Mouse (Mus musculus): ENCODE measurements around the gene Cyp2c68. TPM values are rescaled to one million over a fixed set of nuclear protein-coding genes. Genes with fewer than 3 reads are reported as not detected.
A peak's percentile ranks its signal among the peaks of the same experiment; 100 is the strongest.
"Not testable (repeated sequence)": the region's sequence is repeated elsewhere in the genome, so short reads cannot be mapped to it uniquely, and the experiment has no call there.

The Cyp2c68 gene
- 152 and 163 TPM in 2 replicates for polyA plus RNA-seq (2015; fragmentation: Nextera tagmentation; extraction: Ambion mirVana)

DNA sequence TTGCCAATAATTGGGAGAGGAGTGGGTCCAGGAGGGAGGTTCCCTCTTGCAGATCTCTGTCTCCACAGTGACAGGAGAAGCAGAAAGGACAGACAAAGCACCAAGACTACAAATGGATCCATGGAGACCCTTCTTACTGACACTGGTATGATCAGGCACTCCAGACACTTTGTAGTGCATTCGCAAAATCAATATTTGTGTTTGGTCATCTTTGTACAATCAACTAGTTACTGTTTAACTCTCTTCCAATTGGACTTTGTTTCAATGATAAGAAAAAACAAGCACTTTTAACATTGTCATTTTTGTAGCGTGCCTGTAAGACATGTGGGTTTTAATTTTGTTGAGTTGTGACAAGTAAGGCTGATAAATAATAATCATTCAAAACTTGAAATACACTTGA, at the start of gene Cyp2c68:
Gene Cyp2c68 (minus strand): TSS at position 135 of the 400 bp plus-strand sequence.
- ATAC-seq (ENCODE audit: insufficient read depth): peak; percentile 62; the same call in 1 of the 2 replicates
- no peaks in the 10 kb centered on the region for H3K27me3 ChIP-seq
- H3K27ac ChIP-seq (replicated peaks): no peak within 1 kb of the TSS
- no peak within 1 kb of the TSS for H3K9ac ChIP-seq
- WGBS (ENCODE audit: insufficient replicate concordance): 45% methylated on average over 2 of the region's 2 CpGs
- no peaks in the 10 kb centered on the region for H3K9me3 ChIP-seq (replicated peaks)
- peak within 1 kb of the TSS; percentile 27 for H3K4me3 ChIP-seq (replicated peaks)
- no peaks in the 10 kb centered on the region for H3K4me1 ChIP-seq (replicated peaks)
- H3K36me3 ChIP-seq (replicated peaks): no peaks in the 10 kb centered on the region
- no peak within 1 kb of the TSS for H3K4me2 ChIP-seq

DNA sequence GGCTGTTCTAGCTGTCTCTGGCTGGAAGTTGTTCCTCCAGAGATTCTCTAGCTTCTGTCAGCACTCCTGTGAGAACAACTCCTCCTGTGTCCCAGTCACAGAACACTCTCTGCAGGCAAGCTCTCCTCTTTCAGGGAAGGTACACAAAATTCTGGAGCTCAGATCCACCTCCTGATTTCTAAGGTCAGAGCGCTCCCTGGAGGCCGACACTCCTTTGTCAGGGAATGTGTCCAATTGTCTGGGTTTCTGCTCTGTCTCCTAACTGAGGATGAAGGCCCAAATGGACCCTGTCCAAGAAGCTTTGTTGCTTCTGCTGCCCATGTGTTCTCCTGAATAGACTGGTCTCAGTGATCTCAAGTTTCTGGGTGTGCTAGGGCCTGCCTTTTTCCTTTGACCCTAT, 44.6 kb upstream of the Cyp2c68 start:
- not testable (repeated sequence) for H3K9me3 ChIP-seq (replicated peaks); H3K4me3 ChIP-seq (replicated peaks); ATAC-seq (ENCODE audit: insufficient read depth); H3K9ac ChIP-seq; H3K4me1 ChIP-seq (replicated peaks); H3K27me3 ChIP-seq; H3K36me3 ChIP-seq (replicated peaks); H3K27ac ChIP-seq (replicated peaks); H3K4me2 ChIP-seq
- WGBS (ENCODE audit: insufficient replicate concordance): 56% methylated on average over 2 of the region's 2 CpGs

- Histone ChIP-seq H3K9ac (no peak overlapping the region), H3K4me3 (replicated peaks) (no peak overlapping the region), H3K4me2 (no peak overlapping the region), H3K4me1 (replicated peaks) (no peaks in the 10 kb centered on the region), H3K36me3 (replicated peaks) (no peaks in the 10 kb centered on the region), H3K27ac (replicated peaks) (no peak overlapping the region), H3K9me3 (replicated peaks) (no peaks in the 10 kb centered on the region), H3K27me3 (no peaks in the 10 kb centered on the region)
- WGBS (ENCODE audit: insufficient replicate concordance): 26% methylated on average over 1 of the region's 1 CpGs
- ATAC-seq (ENCODE audit: insufficient read depth): no peak
Observed at GRCm38 (mm10) chr19:39745357-39745756, 4.5 kb upstream of the Cyp2c68 start.

- H3K27ac ChIP-seq (replicated peaks); ATAC-seq (ENCODE audit: insufficient read depth); H3K36me3 ChIP-seq (replicated peaks); H3K9ac ChIP-seq; H3K9me3 ChIP-seq (replicated peaks); H3K4me1 ChIP-seq (replicated peaks); H3K27me3 ChIP-seq; H3K4me3 ChIP-seq (replicated peaks); H3K4me2 ChIP-seq: not testable (repeated sequence)
- 41% methylated on average over 1 of the region's 1 CpGs for whole genome bisulfite sequencing (ENCODE audit: insufficient replicate concordance)
Observed at GRCm38 (mm10) chr19:39744361-39744760, 3.5 kb upstream of the Cyp2c68 start.

GRCm38 (mm10) chr19:39711116-39711515, 29.7 kb downstream of the Cyp2c68 start:
- not testable (repeated sequence) for H3K27me3 ChIP-seq; H3K36me3 ChIP-seq (replicated peaks); H3K4me1 ChIP-seq (replicated peaks); H3K27ac ChIP-seq (replicated peaks); H3K9ac ChIP-seq; H3K4me3 ChIP-seq (replicated peaks); ATAC-seq (ENCODE audit: insufficient read depth); H3K4me2 ChIP-seq; H3K9me3 ChIP-seq (replicated peaks)
- 64% methylated on average over 2 of the region's 2 CpGs for WGBS (ENCODE audit: insufficient replicate concordance)

GRCm38 (mm10) chr19:39665650-39666049, 75.2 kb downstream of the Cyp2c68 start:
- not testable (repeated sequence) for ATAC-seq (ENCODE audit: insufficient read depth)

DNA sequence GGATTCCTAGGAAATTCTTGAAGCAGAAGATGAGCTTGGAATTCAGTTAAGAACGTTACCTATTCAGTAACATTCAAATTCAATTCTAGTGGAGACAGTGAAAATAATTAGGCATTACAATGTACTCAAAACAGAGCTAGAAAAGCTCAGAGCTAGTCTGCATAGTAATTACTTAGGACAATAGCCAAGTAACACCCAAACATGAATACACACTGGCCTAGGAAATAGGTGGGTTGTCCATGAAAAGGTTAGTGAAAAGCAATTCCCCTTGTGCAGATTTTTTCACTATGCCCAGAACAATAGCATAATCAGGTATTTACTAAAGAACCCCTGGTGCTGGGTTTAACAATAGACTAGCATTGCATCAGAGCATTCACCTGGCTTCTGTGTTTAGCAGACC, 88.5 kb downstream of the Cyp2c68 start:
- no peak overlapping the region for H3K27ac ChIP-seq (replicated peaks)
- WGBS (ENCODE audit: insufficient replicate concordance): 25% methylated on average over 1 of the region's 1 CpGs
- no peak overlapping the region for H3K9ac ChIP-seq
- H3K4me3 ChIP-seq (replicated peaks): no peak overlapping the region
- H3K9me3 ChIP-seq (replicated peaks): 0 out of 2 replicates have a peak, but pooled peaks cover 2% of the 10 kb centered on the region
- no peaks in the 10 kb centered on the region for H3K36me3 ChIP-seq (replicated peaks)
- H3K4me2 ChIP-seq: no peak overlapping the region
- H3K4me1 ChIP-seq (replicated peaks): no peaks in the 10 kb centered on the region
- no peak for ATAC-seq (ENCODE audit: insufficient read depth)
- H3K27me3 ChIP-seq: no peaks in the 10 kb centered on the region

More at GRCm38 (mm10) chr19:39665650-39666049, 75.2 kb downstream of the Cyp2c68 start:
- not testable (repeated sequence) for H3K27ac ChIP-seq (replicated peaks); H3K9me3 ChIP-seq (replicated peaks); H3K4me2 ChIP-seq; H3K4me3 ChIP-seq (replicated peaks); H3K4me1 ChIP-seq (replicated peaks); H3K27me3 ChIP-seq; H3K36me3 ChIP-seq (replicated peaks); H3K9ac ChIP-seq

GRCm38 (mm10) chr19:39648938-39649337, 91.9 kb downstream of the Cyp2c68 start, which contains the start of gene Cyp2c67:
Gene Cyp2c67, minus strand, starts transcription at chr19:39649051.
- Histone ChIP-seq H3K4me2 (no peak within 1 kb of the TSS), H3K9me3 (replicated peaks) (0 out of 2 replicates have a peak, but pooled peaks cover 5% of the 10 kb centered on the region), H3K27me3 (no peaks in the 10 kb centered on the region), H3K36me3 (replicated peaks) (no peaks in the 10 kb centered on the region), H3K27ac (replicated peaks) (no peak within 1 kb of the TSS), H3K4me1 (replicated peaks) (no peaks in the 10 kb centered on the region), H3K9ac (no peak within 1 kb of the TSS), H3K4me3 (replicated peaks) (no peak within 1 kb of the TSS)
- WGBS (ENCODE audit: insufficient replicate concordance): 67% methylated on average over 1 of the region's 1 CpGs
- ATAC-seq (ENCODE audit: insufficient read depth): no peak

- H3K4me3 ChIP-seq (replicated peaks): no peak overlapping the region
- no peak overlapping the region for H3K9ac ChIP-seq
- H3K9me3 ChIP-seq (replicated peaks): 0 out of 2 replicates have a peak, but pooled peaks cover 5% of the 10 kb centered on the region
- 74% methylated on average over 9 of the region's 9 CpGs for WGBS (ENCODE audit: insufficient replicate concordance)
- H3K4me1 ChIP-seq (replicated peaks): no peaks in the 10 kb centered on the region
- H3K27me3 ChIP-seq: no peaks in the 10 kb centered on the region
- no peak for ATAC-seq (ENCODE audit: insufficient read depth)
- no peaks in the 10 kb centered on the region for H3K36me3 ChIP-seq (replicated peaks)
- H3K4me2 ChIP-seq: no peak overlapping the region
- H3K27ac ChIP-seq (replicated peaks): no peak overlapping the region
Observed at GRCm38 (mm10) chr19:39647519-39647918, 93.3 kb downstream of the Cyp2c68 start.

GRCm38 (mm10) chr19:39644551-39644950, 96.3 kb downstream of the Cyp2c68 start:
- not testable (repeated sequence) for H3K9ac ChIP-seq; H3K27me3 ChIP-seq; H3K27ac ChIP-seq (replicated peaks); ATAC-seq (ENCODE audit: insufficient read depth); H3K4me3 ChIP-seq (replicated peaks); H3K36me3 ChIP-seq (replicated peaks); H3K9me3 ChIP-seq (replicated peaks); H3K4me1 ChIP-seq (replicated peaks); H3K4me2 ChIP-seq
- 63% methylated on average over 7 of the region's 7 CpGs for WGBS (ENCODE audit: insufficient replicate concordance)
